Mouse (Mus musculus) intestine, embryonic 14.5 days (tissue): Measurements from ENCODE around the gene Htt. TPM values are rescaled to one million over a fixed set of nuclear protein-coding genes. Genes with fewer than 3 reads are reported as not detected.
A peak's percentile ranks its signal among the peaks of the same experiment; 100 is the strongest.

Experiments used
- ATAC-seq: fragments of 200-750 bp; cut with Nextera tagmentation; replicated peaks from 2 replicates; pipeline ENCODE4 v1.8.0; 2017; ENCODE audit warnings: low read depth, moderate number of reproducible peaks, moderate TSS enrichment, moderate library complexity; ENCODE audit not compliant: low FRiP score, low TSS enrichment
- DNase-seq: peaks from one replicate; pipeline ENCODE4 v3.0.0-alpha.2; 2018; ENCODE audit warnings: low spot score
- H3K27ac ChIP-seq: fragments of 300-500 bp; sonication (generic); 2 replicates; pipeline ENCODE4 v1.5.1; 2014; ENCODE audit warnings: low read depth, mild to moderate bottlenecking, control low read depth
- H3K27me3 ChIP-seq: fragments of 300-500 bp; sonication (generic); replicated peaks from 2 replicates; pipeline ENCODE4 v1.6.1; 2014; ENCODE audit warnings: low read length, control low read depth; ENCODE audit not compliant: control insufficient read depth, insufficient read depth
- H3K36me3 ChIP-seq: fragments of 300-500 bp; sonication (generic); 2 replicates; pipeline ENCODE4 v1.6.1; 2014; ENCODE audit warnings: low read length, control low read depth; ENCODE audit not compliant: control insufficient read depth, insufficient read depth
- H3K4me1 ChIP-seq: fragments of 300-500 bp; sonication (generic); replicated peaks from 2 replicates; pipeline ENCODE4 v1.6.1; 2014; ENCODE audit warnings: low read length, control low read depth, mixed read lengths; ENCODE audit not compliant: control insufficient read depth, insufficient read depth
- H3K4me2 ChIP-seq: fragments of 300-500 bp; sonication (generic); 2 replicates; pipeline ENCODE4 v1.6.1; 2014; ENCODE audit warnings: low read length
- H3K4me3 ChIP-seq: fragments of 300-500 bp; sonication (generic); 2 replicates; pipeline ENCODE4 v1.5.1; 2014; ENCODE audit warnings: low read depth, low read length, control low read depth, mixed read lengths
- H3K9ac ChIP-seq: fragments of 300-500 bp; sonication (generic); 2 replicates; pipeline ENCODE4 v1.6.1; 2014; ENCODE audit warnings: mild to moderate bottlenecking, low read length
- H3K9me3 ChIP-seq: fragments of 300-500 bp; sonication (generic); 2 replicates; pipeline ENCODE4 v1.6.1; 2016; ENCODE audit warnings: low read length, control low read depth; ENCODE audit not compliant: control insufficient read depth
- WGBS: fragments of 180-500 bp; shearing (Covaris S2); extraction: QIAGEN DNeasy Blood & Tissue Kit; methylation state at CpG from one replicate; pipeline ENCODE4 v1.1.7; 2014; 5-methylcytosine and 5-hydroxymethylcytosine counted together
- polyA plus RNA-seq: library from polyadenylated mRNA; unstranded; fragments of >200 nt; fragmentation: Nextera tagmentation; extraction: Ambion mirVana; gene quantifications from 2 replicates; pipeline ENCODE4 v1.2.1, GENCODE M21; 2014

Htt gene
- polyA plus RNA-seq, 1 experiment from 2014 or later = 19.5 TPM

DNA sequence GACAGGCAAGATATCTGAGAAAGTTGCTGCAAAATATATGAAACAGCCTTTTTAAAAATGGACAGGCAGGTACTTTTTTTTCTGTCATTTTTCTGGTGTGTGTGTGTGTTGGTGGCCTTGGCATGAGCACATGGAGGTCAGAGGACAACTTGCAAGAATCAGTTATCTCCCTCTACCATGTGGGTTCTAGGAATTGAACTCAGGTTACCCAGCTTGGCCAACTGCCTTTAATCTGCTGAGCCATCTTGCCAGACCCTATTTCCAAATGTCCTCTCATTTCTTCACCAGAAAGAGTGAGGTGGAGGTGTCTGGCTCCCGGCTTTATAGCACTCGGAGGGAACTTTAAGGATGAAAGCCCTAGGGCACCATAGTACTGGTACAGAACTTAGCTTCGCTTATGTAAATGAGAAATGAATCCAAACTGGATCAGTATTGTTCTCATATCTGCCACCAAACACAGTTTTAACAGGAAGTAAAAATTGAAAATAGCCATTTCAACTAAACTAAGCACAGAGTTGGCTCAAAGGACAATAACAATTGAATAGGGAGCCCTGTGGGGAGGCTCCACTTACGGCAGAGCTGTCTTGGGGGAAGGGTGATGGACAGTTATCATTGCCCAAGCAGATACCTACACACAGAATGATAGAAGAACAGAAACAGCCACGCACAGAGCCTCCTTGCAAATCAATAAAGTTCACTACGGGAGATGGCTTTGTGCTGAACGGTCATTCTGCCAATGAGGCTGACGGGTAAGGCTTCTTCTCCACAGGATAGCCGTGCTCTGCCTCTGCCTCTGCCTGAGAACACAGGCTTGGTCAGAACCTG, 168.8 kb downstream of the Htt start:
- no peak for DNase-seq

GRCm38 (mm10) chr5:34931091-34931490, 169.6 kb downstream of the Htt start:
- Histone ChIP-seq H3K27me3 (no peaks in the 10 kb centered on the region), H3K4me2 (no peak overlapping the region), H3K9ac (no peak overlapping the region), H3K27ac (no peak overlapping the region), H3K4me3 (no peak overlapping the region), H3K36me3 (no peaks in the 10 kb centered on the region), H3K4me1 (peaks cover 5% of the 10 kb centered on the region; the same call in 1 of the 2 replicates), H3K9me3 (no peaks in the 10 kb centered on the region)
- no peak for DNase-seq
- ATAC-seq = no peak
- WGBS = 60% methylated on average over 2 of the region's 2 CpGs

More for the DNA sequence above, 168.8 kb downstream of the Htt start:
- H3K9ac ChIP-seq = no peak overlapping the region
- no peaks in the 10 kb centered on the region for H3K36me3 ChIP-seq
- no peaks in the 10 kb centered on the region for H3K9me3 ChIP-seq
- H3K27ac ChIP-seq = no peak overlapping the region
- WGBS = 82% methylated on average over 9 of the region's 9 CpGs
- H3K4me1 ChIP-seq = peaks cover 5% of the 10 kb centered on the region; the same call in 1 of the 2 replicates
- H3K27me3 ChIP-seq = no peaks in the 10 kb centered on the region
- ATAC-seq = no peak
- no peak overlapping the region for H3K4me3 ChIP-seq
- no peak overlapping the region for H3K4me2 ChIP-seq

DNA sequence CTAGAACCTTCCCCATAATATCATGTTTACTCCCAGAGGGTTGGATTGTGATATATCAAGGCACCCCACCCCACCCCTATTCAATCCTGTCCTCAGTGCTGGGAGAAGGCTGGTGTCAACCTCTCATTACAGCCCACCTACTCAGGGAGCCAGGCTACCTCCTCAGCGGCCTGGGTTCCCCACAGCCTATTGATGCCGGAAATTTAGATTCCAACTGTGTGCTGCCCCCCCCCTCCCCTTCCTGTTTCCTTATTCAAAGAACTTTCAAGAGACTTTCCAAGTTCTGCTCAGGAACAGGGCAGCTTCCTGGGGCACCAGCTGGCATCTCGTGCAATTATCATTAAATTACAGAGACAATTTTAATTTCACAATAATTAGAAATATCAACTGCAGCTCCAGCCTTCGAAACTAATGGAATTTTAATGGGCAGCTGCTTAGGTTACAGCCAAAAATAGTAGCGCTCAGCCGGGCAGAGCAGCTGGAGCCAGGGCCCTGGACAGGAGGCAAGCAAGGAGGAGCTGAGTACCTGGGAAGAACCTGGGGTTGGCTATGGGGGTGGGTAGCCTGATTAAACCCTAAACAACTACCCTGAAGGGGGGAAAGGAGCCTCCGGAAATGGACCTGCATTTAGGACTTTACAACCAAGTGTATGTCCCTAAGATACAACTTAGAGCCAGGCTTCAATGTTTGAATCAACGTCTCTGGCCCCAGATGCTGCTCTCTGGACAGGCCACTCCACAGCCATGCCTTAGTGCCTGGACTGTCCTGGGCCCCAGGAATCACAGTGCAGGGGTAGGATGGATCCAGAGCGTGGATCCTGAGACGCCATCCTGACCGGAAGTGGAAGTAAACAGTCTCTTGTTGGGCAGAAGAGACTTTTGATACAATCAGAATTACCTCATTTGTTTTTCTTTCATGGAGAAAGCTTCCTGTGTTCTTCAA, 170.2 kb downstream of the Htt start:
- WGBS = 47% methylated on average over 11 of the region's 11 CpGs
- H3K27ac ChIP-seq = peak overlapping the region; percentile 62
- DNase-seq (no peak), ATAC-seq (no peak)
- no peak overlapping the region for H3K4me2 ChIP-seq
- H3K36me3 ChIP-seq = no peaks in the 10 kb centered on the region
- H3K4me3 ChIP-seq = no peak overlapping the region
- no peak overlapping the region for H3K9ac ChIP-seq
- H3K9me3 ChIP-seq = no peaks in the 10 kb centered on the region
- H3K4me1 ChIP-seq = peaks cover 5% of the 10 kb centered on the region; the same call in 1 of the 2 replicates
- H3K27me3 ChIP-seq = no peaks in the 10 kb centered on the region

GRCm38 (mm10) chr5:34932458-34932806, 170.9 kb downstream of the Htt start:
- ATAC-seq (no peak), DNase-seq (no peak)
- H3K4me2 ChIP-seq = no peak overlapping the region
- no peaks in the 10 kb centered on the region for H3K9me3 ChIP-seq
- H3K9ac ChIP-seq = no peak overlapping the region
- no peaks in the 10 kb centered on the region for H3K36me3 ChIP-seq
- 47% methylated on average over 4 of the region's 4 CpGs for WGBS
- no peak overlapping the region for H3K4me3 ChIP-seq
- peaks cover 5% of the 10 kb centered on the region; the same call in 1 of the 2 replicates for H3K4me1 ChIP-seq
- H3K27me3 ChIP-seq = no peaks in the 10 kb centered on the region
- peak overlapping the region; percentile 62 for H3K27ac ChIP-seq

GRCm38 (mm10) chr5:34933461-34933860, 171.9 kb downstream of the Htt start:
- no peak for ATAC-seq
- Histone ChIP-seq H3K36me3 (no peaks in the 10 kb centered on the region), H3K27me3 (no peaks in the 10 kb centered on the region), H3K9me3 (no peaks in the 10 kb centered on the region), H3K4me1 (peaks cover 5% of the 10 kb centered on the region; the same call in 1 of the 2 replicates), H3K27ac (no peak overlapping the region), H3K4me3 (no peak overlapping the region), H3K4me2 (no peak overlapping the region), H3K9ac (no peak overlapping the region)
- no peak for DNase-seq
- WGBS = 93% methylated on average over 1 of the region's 1 CpGs

GRCm38 (mm10) chr5:34941710-34942470, 180.3 kb downstream of the Htt start:
- Histone ChIP-seq H3K36me3 (no peaks in the 10 kb centered on the region), H3K9ac (no peak overlapping the region), H3K9me3 (no peaks in the 10 kb centered on the region), H3K4me2 (no peak overlapping the region), H3K4me1 (no peaks in the 10 kb centered on the region), H3K27ac (no peak overlapping the region), H3K4me3 (no peak overlapping the region), H3K27me3 (no peaks in the 10 kb centered on the region)
- ATAC-seq (no peak), DNase-seq (no peak)
- WGBS = 57% methylated on average over 10 of the region's 10 CpGs

DNA sequence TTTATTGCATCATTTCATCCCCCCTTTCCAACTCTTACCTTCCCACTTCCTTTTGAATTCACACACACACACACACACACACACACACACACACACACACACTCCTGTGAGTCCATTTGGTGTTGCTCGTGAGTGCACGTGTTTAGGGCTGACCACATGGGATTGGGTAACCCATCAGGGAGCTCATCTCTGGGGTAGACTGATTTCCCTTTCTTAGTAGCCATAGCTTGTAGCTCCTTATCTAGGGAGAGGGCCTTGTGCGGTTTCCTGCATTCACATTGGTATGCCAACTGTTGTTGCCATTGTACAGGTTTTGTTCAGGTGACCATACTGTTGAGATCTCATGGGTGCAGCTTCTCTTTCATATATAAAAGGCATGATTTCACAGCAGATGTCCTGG, 181.9 kb downstream of the Htt start:
- DNase-seq = no peak
- Histone ChIP-seq H3K27ac (no peak overlapping the region), H3K4me2 (no peak overlapping the region), H3K9me3 (no peaks in the 10 kb centered on the region), H3K9ac (no peak overlapping the region), H3K36me3 (no peaks in the 10 kb centered on the region), H3K27me3 (no peaks in the 10 kb centered on the region), H3K4me3 (no peak overlapping the region), H3K4me1 (peaks cover under 1% of the 10 kb centered on the region; the same call in 1 of the 2 replicates)
- no peak for ATAC-seq
- WGBS = 82% methylated on average over 3 of the region's 3 CpGs
